Mouse (Mus musculus) heart, adult 2 months (tissue): ENCODE data around the gene Spata21. TPM values are rescaled to one million over a fixed set of nuclear protein-coding genes. Genes with fewer than 3 reads are reported as not detected.

Source experiments
- DNase-seq, 2 experiments: peaks; one replicate each; pipeline ENCODE4 v3.0.0; 2021
- H3K27ac ChIP-seq: fragments of 200-600 bp; 2 replicates; pipeline ENCODE4 v1.8.1; 2022
- H3K27me3 ChIP-seq: fragments of 200-500 bp; 2 replicates; pipeline ENCODE4 v1.6.1; 2012; ENCODE audit warnings: mild to moderate bottlenecking, low read length, inconsistent platforms, mixed read lengths; ENCODE audit not compliant: control insufficient read depth, insufficient read depth
- H3K36me3 ChIP-seq: fragments of 200-500 bp; 2 replicates; pipeline ENCODE4 v1.6.1; 2012; ENCODE audit warnings: low read length, inconsistent platforms; ENCODE audit not compliant: control insufficient read depth, insufficient read depth
- H3K4me1 ChIP-seq: fragments of 200-500 bp; 2 replicates; pipeline ENCODE4 v1.6.1; 2011; ENCODE audit warnings: low read length; ENCODE audit not compliant: control insufficient read depth, insufficient read depth
- H3K4me3 ChIP-seq: fragments of 200-600 bp; 2 replicates; pipeline ENCODE4 v1.8.1; 2022
- H3K79me2 ChIP-seq: fragments of 200-500 bp; replicated peaks from 2 replicates; pipeline ENCODE4 v1.6.1; 2012; ENCODE audit warnings: mild to moderate bottlenecking, inconsistent platforms, low read length, moderate library complexity, mixed read lengths; ENCODE audit not compliant: control insufficient read depth, insufficient read depth
- H3K9ac ChIP-seq: fragments of 200-500 bp; 2 replicates; pipeline ENCODE4 v1.6.1; 2012; ENCODE audit warnings: low read depth, mild to moderate bottlenecking, control low read depth, inconsistent platforms, low read length, mixed read lengths
- CTCF ChIP-seq: fragments of 200-600 bp; IDR thresholded peaks from 2 replicates; pipeline ENCODE4 v1.8.1; 2022; ENCODE audit warnings: antibody characterized with exemption, mild to moderate bottlenecking, moderate library complexity
- EP300 ChIP-seq: fragments of 200-500 bp; IDR thresholded peaks from 2 replicates; pipeline ENCODE4 v1.6.1; 2011; ENCODE audit warnings: low read depth, low read length, control low read depth; ENCODE audit not compliant: insufficient read depth
- POLR2A ChIP-seq: fragments of 200-500 bp; IDR thresholded peaks from 2 replicates; pipeline ENCODE4 v1.6.1; 2011; ENCODE audit warnings: mild to moderate bottlenecking, low read depth, low read length, control low read depth; ENCODE audit not compliant: insufficient read depth
- WGBS: fragments of 180-500 bp; shearing (Covaris S2); methylation state at CpG from one replicate; pipeline ENCODE4 v1.1.7; 2018; 5-methylcytosine and 5-hydroxymethylcytosine counted together
- intact Hi-C: fragments of 180-260 bp; cut with DNase I; formaldehyde crosslinking; loops from one replicate; pipeline ENCODE4 v1.15.1; 2025
- long read RNA-seq: library from polyadenylated mRNA; stranded (forward); transcript quantifications from one replicate; pipeline ENCODE4 v2.0.0, GENCODE M21; 2021
- polyA plus RNA-seq: library from polyadenylated mRNA; depleted of rRNA; stranded (reverse); fragments of >200 nt; gene quantifications from 2 replicates; pipeline ENCODE4 v1.2.3, GENCODE M21; 2012; rRNA removed
- total RNA-seq, 2 experiments: library from RNA; stranded (reverse); gene quantifications; 2 replicates each; pipeline ENCODE4 v1.2.3; 2021

Gene Spata21
- total RNA-seq: not detected
- polyA plus RNA-seq: 0.16 and 0.20 TPM in 2 replicates
- long read RNA-seq: 0 reads

DNA sequence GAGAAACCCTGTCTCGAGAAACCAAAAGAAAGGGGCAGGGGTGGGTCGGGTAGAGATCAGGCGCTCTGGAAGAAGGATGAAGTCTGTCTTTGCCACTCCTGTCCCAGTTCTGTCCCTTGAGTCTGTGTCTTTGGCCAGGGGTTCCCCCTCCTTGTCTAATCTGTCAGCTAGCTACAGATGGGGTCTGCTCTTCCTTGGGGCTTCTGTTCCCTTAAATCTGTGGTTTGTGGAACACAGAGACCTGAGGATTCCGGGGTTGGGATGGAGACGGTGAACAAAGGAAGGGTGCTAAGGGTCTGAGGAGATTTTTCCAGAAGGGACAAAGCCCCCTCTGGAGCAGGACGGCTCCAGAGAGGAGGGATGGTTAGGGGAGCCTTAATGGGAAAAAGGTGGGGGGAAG, at the start of gene Spata21:
TSS of gene Spata21 (plus strand) at position 301 of the 400 bp plus-strand sequence.
- Histone ChIP-seq H3K27me3 (no peaks in the 10 kb centered on the region), H3K9ac (no peak within 1 kb of the TSS), H3K4me1 (no peaks in the 10 kb centered on the region), H3K4me3 (no peak within 1 kb of the TSS), H3K27ac (no peak within 1 kb of the TSS), H3K36me3 (no peaks in the 10 kb centered on the region), H3K79me2 (no peaks in the 10 kb centered on the region)
- DNase-seq: no peak
- intact Hi-C loops: no loop called here
- 76% methylated on average over 6 of the region's 6 CpGs for WGBS
- TF ChIP-seq POLR2A (no peak), EP300 (no peak), CTCF (no peak)

DNA sequence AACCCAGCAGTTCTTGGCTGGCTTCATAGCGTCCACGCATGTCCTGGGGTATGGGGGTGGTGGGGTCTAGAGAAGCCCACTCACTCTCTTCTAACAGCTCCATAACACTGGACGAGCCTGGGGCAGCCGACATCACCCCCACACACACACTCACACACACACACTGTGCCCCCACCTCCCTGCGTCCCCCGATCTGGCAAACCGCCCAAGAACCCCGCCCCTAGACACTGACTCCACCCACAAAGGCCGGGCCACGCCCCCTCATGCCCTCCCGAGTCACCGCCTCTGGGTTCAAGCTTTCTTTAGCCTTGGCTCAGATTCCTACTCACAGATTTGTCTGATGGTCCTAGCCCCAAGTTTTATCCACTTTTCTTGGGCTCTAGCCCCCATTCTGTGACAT, 47.0 kb upstream of the Spata21 start:
- WGBS: 61% methylated on average over 12 of the region's 12 CpGs
- intact Hi-C loops: no loop called here
- Histone ChIP-seq H3K9ac (no peak overlapping the region), H3K79me2 (no peaks in the 10 kb centered on the region), H3K27me3 (no peaks in the 10 kb centered on the region), H3K4me1 (no peaks in the 10 kb centered on the region), H3K36me3 (no peaks in the 10 kb centered on the region), H3K4me3 (no peak overlapping the region), H3K27ac (no peak overlapping the region)
- TF ChIP-seq EP300 (no peak), POLR2A (no peak), CTCF (no peak)
- no peak for DNase-seq

DNA sequence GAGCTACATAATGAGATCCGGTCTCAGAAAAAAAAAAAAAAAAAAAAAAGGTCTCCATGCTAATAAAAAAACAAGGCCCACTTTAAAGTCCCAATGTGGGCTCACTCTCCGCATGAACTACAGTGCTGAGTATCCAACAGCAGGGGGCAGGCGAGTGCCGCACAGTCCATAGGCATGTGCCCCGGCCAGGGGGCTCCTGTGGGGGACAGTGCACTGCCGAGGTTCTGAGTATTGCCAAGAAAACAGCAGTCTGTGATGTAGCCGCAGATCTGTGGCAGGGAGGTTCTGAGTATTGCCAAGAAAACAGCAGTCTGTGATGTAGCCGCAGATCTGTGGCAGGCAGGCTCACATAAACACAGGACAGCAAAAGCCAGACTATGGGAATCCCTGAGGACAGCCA, 43.3 kb upstream of the Spata21 start:
- WGBS: 14% methylated on average over 8 of the region's 8 CpGs
- H3K79me2 ChIP-seq: no peaks in the 10 kb centered on the region
- TF ChIP-seq POLR2A (no peak), EP300 (no peak), CTCF (peak; percentile 88)
- no peaks in the 10 kb centered on the region for H3K36me3 ChIP-seq
- H3K27me3 ChIP-seq: no peaks in the 10 kb centered on the region
- no peak overlapping the region for H3K9ac ChIP-seq
- no peak overlapping the region for H3K27ac ChIP-seq
- peak; percentile 34 to 68 for DNase-seq
- no peak overlapping the region for H3K4me3 ChIP-seq
- no peaks in the 10 kb centered on the region for H3K4me1 ChIP-seq
- intact Hi-C loops: loop anchor here (1.0 kb wide), 1 partner anchor 20 kb away; no protein-coding TSS in a partner anchor

DNA sequence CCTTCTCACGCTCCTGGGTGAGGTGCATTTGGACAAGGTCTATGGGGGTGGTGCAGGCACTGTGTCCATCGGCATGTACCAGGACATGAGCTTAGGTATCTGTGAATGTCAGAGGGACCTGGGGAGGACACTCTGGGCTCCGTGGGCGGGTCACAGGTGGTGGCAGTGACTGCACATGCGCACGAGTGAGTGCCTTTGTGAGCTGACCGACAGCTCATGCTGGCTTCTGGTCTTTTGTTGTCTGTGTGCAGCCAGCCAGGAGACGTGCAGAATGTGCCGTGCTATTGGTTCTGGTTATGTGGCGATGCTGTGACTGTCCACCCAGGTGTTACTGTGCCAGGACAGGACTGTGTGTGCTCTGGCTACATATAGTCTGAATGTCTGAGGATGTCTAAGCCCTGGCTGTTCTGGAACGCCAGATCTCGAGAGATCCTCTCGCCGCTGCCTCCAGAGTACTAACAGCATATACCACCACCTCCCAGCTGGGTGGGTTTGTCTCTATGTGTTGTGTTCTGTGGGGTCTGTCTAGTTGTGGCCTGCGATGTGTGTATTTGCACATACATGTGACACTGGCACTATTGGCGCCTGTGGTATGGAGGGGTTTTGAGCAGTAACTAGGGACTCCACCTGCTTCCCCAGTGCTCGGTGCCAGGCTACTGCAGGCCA, 39.2 kb upstream of the Spata21 start:
- H3K9ac ChIP-seq: no peak overlapping the region
- WGBS: 93% methylated on average over 17 of the region's 17 CpGs
- TF ChIP-seq CTCF (no peak), POLR2A (no peak), EP300 (no peak)
- no peak for DNase-seq
- H3K27ac ChIP-seq: no peak overlapping the region
- no peaks in the 10 kb centered on the region for H3K36me3 ChIP-seq
- H3K4me1 ChIP-seq: no peaks in the 10 kb centered on the region
- no peaks in the 10 kb centered on the region for H3K79me2 ChIP-seq
- no peaks in the 10 kb centered on the region for H3K27me3 ChIP-seq
- no peak overlapping the region for H3K4me3 ChIP-seq
- intact Hi-C loops: no loop called here

DNA sequence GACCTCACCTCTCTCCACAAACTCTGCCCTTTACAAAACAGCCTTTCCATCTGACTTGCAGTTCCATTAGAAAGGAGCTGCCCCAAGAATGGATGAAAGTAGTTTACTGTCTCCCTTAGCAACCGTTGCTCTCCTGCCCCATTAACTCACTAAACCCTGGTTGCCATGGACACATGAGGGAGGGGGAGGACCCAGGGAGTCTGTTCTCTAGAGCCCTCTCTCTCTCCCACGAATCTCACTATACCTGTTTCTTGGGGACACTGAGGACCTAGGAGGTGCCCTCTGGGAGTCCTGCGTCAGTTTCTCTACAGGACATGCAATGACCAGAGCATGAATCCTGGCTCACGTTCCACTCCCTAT, 38.7 kb upstream of the Spata21 start:
- DNase-seq: no peak
- H3K27me3 ChIP-seq: no peaks in the 10 kb centered on the region
- intact Hi-C loops: no loop called here
- H3K27ac ChIP-seq: no peak overlapping the region
- no peaks in the 10 kb centered on the region for H3K36me3 ChIP-seq
- WGBS: 77% methylated on average over 4 of the region's 4 CpGs
- no peaks in the 10 kb centered on the region for H3K79me2 ChIP-seq
- no peak overlapping the region for H3K4me3 ChIP-seq
- TF ChIP-seq POLR2A: no peak
- TF ChIP-seq CTCF: no peak
- TF ChIP-seq EP300: no peak
- H3K9ac ChIP-seq: no peak overlapping the region
- no peaks in the 10 kb centered on the region for H3K4me1 ChIP-seq

DNA sequence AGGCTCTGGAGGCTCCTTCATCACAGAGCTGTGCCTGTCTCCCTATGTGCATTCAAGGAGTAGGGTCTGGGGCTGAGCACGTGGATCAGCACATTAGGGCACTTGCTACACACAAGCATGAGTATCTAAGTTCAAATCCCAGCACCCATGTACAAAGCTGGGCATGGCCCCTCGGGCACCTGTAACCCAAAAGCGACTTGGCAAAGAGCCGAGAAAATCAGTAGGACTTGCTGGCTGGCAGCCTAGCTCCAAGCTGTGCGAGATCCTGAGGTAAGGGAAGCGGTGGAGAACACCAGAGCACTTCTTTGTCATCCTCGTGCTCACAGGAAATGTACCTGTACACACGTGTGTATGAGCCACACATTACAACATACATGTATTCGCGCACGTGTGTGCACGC, 35.7 kb upstream of the Spata21 start:
- WGBS: 83% methylated on average over 12 of the region's 12 CpGs
- Histone ChIP-seq H3K4me3 (no peak overlapping the region), H3K27me3 (no peaks in the 10 kb centered on the region), H3K9ac (no peak overlapping the region), H3K79me2 (no peaks in the 10 kb centered on the region), H3K27ac (no peak overlapping the region), H3K36me3 (no peaks in the 10 kb centered on the region), H3K4me1 (no peaks in the 10 kb centered on the region)
- no peak for DNase-seq
- TF ChIP-seq POLR2A (no peak), CTCF (no peak)
- intact Hi-C loops: no loop called here
